ENCODE assay signal across 30 mouse cellular contexts in genomic region chr12:71440863-71441262, GRCm38 (mm10).
DNase-seq lines count a peak whose midpoint lies in the region; ATAC-seq lines count a peak whose summit lies in the region.
"Had no signal": no experiment of that assay in that cellular context is flagged by ENCODE, and none has a peak within 500 bp of the region (broad histone marks: within the 10 kb centered on the region; RNA-seq: fewer than 3 reads in every experiment).

No protein-coding gene starts in this region.

- H3K4me3 ChIP-seq in heart, embryonic 16.5 days (ENCODE audit: low read length) = no peak overlapping the region
- no peak overlapping the region for H3K4me3 ChIP-seq in heart, embryonic 10.5 days
- H3K4me3 ChIP-seq: embryonic facial prominence, embryonic 10.5 days; embryonic facial prominence, embryonic 15.5 days; forebrain, embryonic 13.5 days; intestine, embryonic 15.5 days; liver, embryonic 12.5 days; midbrain, embryonic 10.5 days; midbrain, embryonic 15.5 days; neural tube, embryonic 15.5 days had no signal

- ATAC-seq in heart, embryonic 16.5 days (replicated peaks; ENCODE audit: extremely low read depth, insufficient read depth, low FRiP score) = peak; percentile 69; the same call in 1 of the 2 replicates
- ATAC-seq: activated CD4-positive, CD25-positive, alpha-beta regulatory T cell, adult 4 months; forebrain, embryonic 13.5 days; hindbrain, postnatal 0 days; intestine, embryonic 15.5 days; liver, embryonic 12.5 days; liver, postnatal 0 days; midbrain, embryonic 15.5 days had no signal

- H3K4me2 ChIP-seq in heart, embryonic 16.5 days (ENCODE audit: low read depth, low read length) = no peak overlapping the region
- H3K4me2 ChIP-seq: embryonic facial prominence, embryonic 15.5 days; forebrain, embryonic 13.5 days; intestine, embryonic 15.5 days; liver, embryonic 12.5 days; midbrain, embryonic 15.5 days; neural tube, embryonic 15.5 days had no signal

- DNase-seq in heart, embryonic 10.5 days (ENCODE audit: low spot score) = no peak
- DNase-seq in 3T3-L1 (ENCODE audit: low read depth, low spot score) (peak; percentile 37), 416B (ENCODE audit: low read depth) (peak; percentile 2)
- DNase-seq in brain, adult 2 months (ENCODE audit: low read depth, low spot score) = peak; percentile 78
- DNase-seq in cerebellum, postnatal 36 days = no peak
- DNase-seq: adrenal gland, adult 2 months; adrenal gland, postnatal 36 days; cerebellum, adult 2 months; cerebellum, postnatal 14 days; gastrocnemius, postnatal 25 days; kidney, adult 2 months; layer of hippocampus, postnatal 36 days; left cerebral cortex, postnatal 4 days; liver, postnatal 0 days; lung, postnatal 10 days; retina, postnatal 1 day; thymus, postnatal 4 days had no signal

- H3K4me1 ChIP-seq in heart, embryonic 16.5 days (ENCODE audit: control insufficient read depth, insufficient read depth, low read length) = peaks cover 13% of the 10 kb centered on the region
- H3K4me1 ChIP-seq in heart, embryonic 10.5 days = peaks cover 26% of the 10 kb centered on the region
- H3K4me1 ChIP-seq: embryonic facial prominence, embryonic 15.5 days; forebrain, embryonic 13.5 days; midbrain, embryonic 15.5 days; neural tube, embryonic 15.5 days had no signal

- H3K27ac ChIP-seq in heart, embryonic 16.5 days (ENCODE audit: low read length) = peak overlapping the region; percentile 27; the same call in 1 of the 2 replicates
- no peak overlapping the region for H3K27ac ChIP-seq in heart, embryonic 10.5 days
- H3K27ac ChIP-seq: embryonic facial prominence, embryonic 10.5 days; embryonic facial prominence, embryonic 15.5 days; forebrain, embryonic 13.5 days; hindbrain, postnatal 0 days; intestine, embryonic 15.5 days; kidney, postnatal 0 days; liver, embryonic 12.5 days; midbrain, embryonic 10.5 days; midbrain, embryonic 15.5 days; neural tube, embryonic 15.5 days; stomach, postnatal 0 days had no signal

- no peaks in the 10 kb centered on the region for H3K9me3 ChIP-seq in heart, embryonic 16.5 days (replicated peaks; ENCODE audit: control insufficient read depth, low read length)
- no peaks in the 10 kb centered on the region for H3K9me3 ChIP-seq in heart, embryonic 10.5 days
- H3K9me3 ChIP-seq: embryonic facial prominence, embryonic 10.5 days; embryonic facial prominence, embryonic 15.5 days; forebrain, embryonic 13.5 days; intestine, embryonic 15.5 days; liver, embryonic 12.5 days; midbrain, embryonic 10.5 days; midbrain, embryonic 15.5 days; neural tube, embryonic 15.5 days had no signal

- H3K27me3 ChIP-seq in heart, embryonic 16.5 days (ENCODE audit: control insufficient read depth, insufficient read depth, low read length) = no peaks in the 10 kb centered on the region
- H3K27me3 ChIP-seq in heart, embryonic 10.5 days (ENCODE audit: insufficient read depth, poor library complexity, severe bottlenecking) = peaks cover 4% of the 10 kb centered on the region; the same call in 1 of the 2 replicates
- H3K27me3 ChIP-seq: embryonic facial prominence, embryonic 15.5 days; forebrain, embryonic 13.5 days; intestine, embryonic 15.5 days; liver, embryonic 12.5 days; midbrain, embryonic 15.5 days; neural tube, embryonic 15.5 days had no signal

- WGBS in heart, embryonic 16.5 days = 55% methylated on average over 3 of the region's 3 CpGs
- 55% methylated on average over 3 of the region's 3 CpGs for WGBS in heart, embryonic 10.5 days

- no peak overlapping the region for H3K9ac ChIP-seq in heart, embryonic 16.5 days (ENCODE audit: low read length)
- H3K9ac ChIP-seq: embryonic facial prominence, embryonic 15.5 days; forebrain, embryonic 13.5 days; intestine, embryonic 15.5 days; liver, embryonic 12.5 days; liver, postnatal 0 days; midbrain, embryonic 15.5 days; neural tube, embryonic 15.5 days had no signal

- H3K36me3 ChIP-seq in heart, embryonic 16.5 days (ENCODE audit: control insufficient read depth, insufficient read depth) = no peaks in the 10 kb centered on the region
- no peaks in the 10 kb centered on the region for H3K36me3 ChIP-seq in heart, embryonic 10.5 days
- H3K36me3 ChIP-seq: embryonic facial prominence, embryonic 10.5 days; embryonic facial prominence, embryonic 15.5 days; intestine, embryonic 15.5 days; liver, embryonic 12.5 days; midbrain, embryonic 10.5 days; midbrain, embryonic 15.5 days; neural tube, embryonic 15.5 days had no signal

Comparison
In these comparisons a context has a peak if more than half of its experiments do, and no peak if none do; other contexts are left out.
1. DNase-seq: peak in 3T3-L1 (single experiment), 416B (single experiment) and brain, adult 2 months (single experiment); none in heart, embryonic 10.5 days (single experiment) and cerebellum, postnatal 36 days (0 of 2).